Mouse (Mus musculus): ENCODE measurements around the gene Slc6a9. TPM values are rescaled to one million over a fixed set of nuclear protein-coding genes. Genes with fewer than 3 reads are reported as not detected.

Slc6a9 gene
- 10 to 100 TPM; 32.2 to 33.2 TPM for total RNA-seq (2021)
- long read RNA-seq, experiment 1, transcript Slc6a9-201 (14 exons, 3,479 nt), result major isoform, 12 of 26 reads
- long read RNA-seq, experiment 1, partial matches to known transcripts, result 0 of 26 reads
- long read RNA-seq, experiment 1, other reads (novel, unspliced or antisense), result 14 of 26 reads
- long read RNA-seq, experiment 2, transcript Slc6a9-201 (14 exons, 3,479 nt), result major isoform, 17 of 37 reads
- long read RNA-seq, experiment 2, partial matches to known transcripts, result 1 of 37 reads
- long read RNA-seq, experiment 2, other reads (novel, unspliced or antisense), result 19 of 37 reads

DNA sequence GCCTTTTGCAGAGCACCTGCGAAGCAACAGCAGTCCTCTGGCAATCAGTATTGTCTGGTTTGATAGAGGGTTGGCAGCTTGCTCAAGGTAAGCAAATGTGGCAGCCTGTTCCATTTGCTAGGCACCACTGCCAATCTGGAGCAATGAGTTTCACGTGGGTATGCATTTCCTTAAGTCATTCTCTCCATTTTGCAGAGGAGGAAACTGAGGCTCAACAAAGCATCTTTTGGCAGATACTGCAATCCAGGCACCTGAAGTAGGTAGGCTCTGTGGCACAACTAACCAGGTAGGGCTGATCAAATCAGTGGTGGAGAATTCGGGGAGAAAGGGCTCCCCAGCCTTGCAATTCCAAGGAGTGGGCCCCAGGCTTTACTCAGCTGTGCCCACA lies at the start of gene Slc6a9:
TSS of gene Slc6a9 (plus strand) at position 50 of the 388 bp plus-strand sequence.
- Histone ChIP-seq H3K27ac (peak within 1 kb of the TSS; percentile 95), H3K4me3 (peak within 1 kb of the TSS; percentile 77)
- no peak for DNase-seq (ENCODE audit: low spot score in 2 of 2)
- TF ChIP-seq CTCF (conservative IDR thresholded peaks at IDR 0.05), result peak; percentile 41; the same call in 1 of the 2 replicates

DNA sequence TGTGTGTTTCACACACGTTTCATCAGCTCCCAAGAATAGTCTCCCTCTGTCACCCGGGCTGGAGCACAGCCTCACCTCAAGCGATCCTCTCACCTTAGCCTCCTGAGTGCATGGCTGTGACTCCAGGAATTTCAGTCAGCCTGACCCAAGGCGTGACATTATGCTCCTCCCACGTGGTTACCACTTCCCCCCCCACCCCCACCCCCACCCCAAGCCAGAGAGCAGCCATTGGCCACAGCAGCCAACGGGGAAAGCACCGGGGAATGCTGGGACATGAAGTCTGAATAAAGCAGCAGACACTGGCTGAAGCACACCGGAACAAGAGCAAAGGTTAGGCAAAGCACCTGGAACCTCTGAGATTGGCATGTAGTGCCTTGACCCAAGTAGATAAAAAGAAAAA lies 47.3 kb upstream of the Slc6a9 start:
- Histone ChIP-seq H3K27ac (no peak overlapping the region), H3K4me3 (no peak overlapping the region)
- no peak for TF ChIP-seq CTCF (conservative IDR thresholded peaks at IDR 0.05)
- DNase-seq (ENCODE audit: low spot score in 2 of 2), result no peak

DNA sequence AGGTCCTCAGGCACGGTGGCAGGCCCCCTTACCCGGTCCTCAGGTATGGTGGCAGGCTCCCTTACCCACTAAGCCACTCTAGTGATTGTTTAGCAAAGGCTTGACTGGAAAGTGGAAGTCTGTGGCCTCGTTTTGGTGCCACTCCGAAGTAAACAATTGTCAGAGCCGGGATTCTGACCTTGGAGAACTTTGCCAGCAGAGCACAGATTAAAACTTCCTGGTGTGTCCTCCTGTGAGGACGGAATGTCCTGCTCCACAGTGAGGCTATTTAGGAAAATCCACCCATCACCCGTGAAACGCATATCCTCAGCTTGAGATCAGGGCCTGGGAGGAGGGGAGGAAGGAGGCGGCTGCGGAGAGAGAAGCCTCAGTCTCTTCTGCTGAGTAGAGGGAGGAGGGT lies 46.0 kb upstream of the Slc6a9 start:
- Histone ChIP-seq H3K27ac (no peak overlapping the region), H3K4me3 (no peak overlapping the region)
- no peak for TF ChIP-seq CTCF (conservative IDR thresholded peaks at IDR 0.05)
- no peak for DNase-seq (ENCODE audit: low spot score in 2 of 2)

DNA sequence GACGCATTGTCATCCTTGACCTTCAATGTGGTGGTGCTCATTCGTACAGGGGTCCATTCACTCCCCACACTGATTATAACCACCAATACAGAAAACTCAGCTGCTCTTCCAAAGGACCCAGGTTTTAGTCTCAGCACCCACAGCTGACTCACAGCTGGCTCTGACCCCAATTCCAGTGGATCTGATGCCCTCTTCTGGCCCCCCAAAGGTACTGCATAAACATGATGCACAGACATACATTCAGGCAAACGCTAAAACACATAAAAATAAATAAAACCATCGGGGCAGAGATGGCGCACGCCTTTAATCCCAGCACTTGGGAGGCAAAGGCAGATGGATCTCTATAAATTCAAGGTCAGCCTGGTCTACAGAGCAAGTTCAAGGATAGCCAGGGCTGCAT lies 34.4 kb upstream of the Slc6a9 start:
- peak; percentile 30; the same call in 1 of the 2 replicates for TF ChIP-seq CTCF (conservative IDR thresholded peaks at IDR 0.05)
- H3K4me3 ChIP-seq, result no peak overlapping the region
- no peak overlapping the region for H3K27ac ChIP-seq
- DNase-seq (ENCODE audit: low spot score in 2 of 2), result no peak

DNA sequence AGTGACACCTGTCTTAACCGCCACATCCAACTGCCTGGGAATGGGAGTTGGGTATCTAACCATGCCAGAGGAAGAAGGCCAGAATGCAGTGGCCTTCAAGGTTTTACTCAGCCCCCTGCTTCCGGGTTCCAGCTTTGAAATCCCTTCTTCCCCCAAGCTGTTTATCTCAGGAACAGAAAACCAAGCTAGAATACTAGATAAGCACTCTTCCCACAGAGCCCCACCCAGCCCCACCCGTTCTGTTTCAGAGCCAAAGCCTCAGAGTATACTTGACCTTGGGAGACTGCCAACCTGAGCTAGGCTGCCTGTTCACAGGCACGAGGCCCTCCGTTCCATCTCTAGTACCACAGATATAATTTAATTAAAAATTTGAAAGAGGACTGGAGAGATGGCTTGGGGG lies 27.3 kb upstream of the Slc6a9 start:
- DNase-seq (ENCODE audit: low spot score in 2 of 2), result no peak
- no peak overlapping the region for H3K4me3 ChIP-seq
- no peak for TF ChIP-seq CTCF (conservative IDR thresholded peaks at IDR 0.05)
- no peak overlapping the region for H3K27ac ChIP-seq

DNA sequence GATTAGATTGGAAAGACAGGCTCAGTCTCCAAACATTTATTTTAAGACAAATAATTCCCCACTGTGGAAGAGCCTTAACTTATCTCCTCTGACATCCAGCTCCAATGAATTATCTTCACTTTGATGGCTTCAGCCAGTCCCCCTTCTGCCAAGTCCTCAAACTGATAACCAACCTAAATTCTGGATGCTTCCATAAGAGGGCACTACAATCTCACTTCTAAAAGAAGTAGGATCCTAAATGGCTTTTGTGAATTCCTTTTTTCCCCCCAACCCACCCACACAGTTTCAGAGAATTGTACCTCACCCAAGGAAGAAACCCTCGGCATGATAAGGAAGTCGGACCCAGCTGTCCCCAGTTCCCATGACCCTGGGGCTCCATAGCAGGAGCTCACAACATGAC lies 23.4 kb upstream of the Slc6a9 start:
- peak; percentile 74 for TF ChIP-seq CTCF (conservative IDR thresholded peaks at IDR 0.05)
- no peak overlapping the region for H3K27ac ChIP-seq
- peak; percentile 10 to 19 for DNase-seq (ENCODE audit: low spot score in 2 of 2)

DNA sequence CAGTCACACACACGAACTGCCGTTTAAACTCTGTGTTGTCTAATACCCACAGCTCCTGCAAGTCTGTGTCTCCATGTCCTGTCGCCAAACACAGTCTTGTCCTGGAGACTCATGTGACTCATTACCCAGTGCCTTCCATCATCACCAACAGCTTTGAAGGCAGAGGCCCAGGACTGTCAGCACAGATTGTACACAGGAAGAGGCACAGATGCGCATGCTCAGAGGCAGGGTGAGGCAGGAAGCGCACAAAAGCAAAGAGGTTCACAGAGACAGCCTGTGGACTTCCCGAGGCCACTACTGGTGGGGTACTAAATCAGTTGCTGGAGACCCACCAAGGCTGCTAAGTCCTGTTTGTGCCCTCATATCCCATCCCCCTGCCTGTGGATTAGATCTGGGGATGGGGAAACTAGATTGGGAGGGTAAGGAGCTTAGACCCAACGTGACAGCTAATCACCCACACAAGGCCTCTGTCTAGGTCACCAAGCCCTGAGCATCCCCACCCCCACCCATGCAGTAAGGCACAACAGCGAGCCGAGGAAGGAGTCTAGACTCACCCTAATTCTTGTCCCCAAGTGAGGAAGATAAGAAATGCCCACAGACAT lies 20.6 kb upstream of the Slc6a9 start:
- no peak for DNase-seq (ENCODE audit: low spot score in 2 of 2)
- Histone ChIP-seq H3K27ac (no peak overlapping the region), H3K4me3 (no peak overlapping the region)
- no peak for TF ChIP-seq CTCF (conservative IDR thresholded peaks at IDR 0.05)

More for the DNA sequence above, 23.4 kb upstream of the Slc6a9 start:
- no peak overlapping the region for H3K4me3 ChIP-seq

DNA sequence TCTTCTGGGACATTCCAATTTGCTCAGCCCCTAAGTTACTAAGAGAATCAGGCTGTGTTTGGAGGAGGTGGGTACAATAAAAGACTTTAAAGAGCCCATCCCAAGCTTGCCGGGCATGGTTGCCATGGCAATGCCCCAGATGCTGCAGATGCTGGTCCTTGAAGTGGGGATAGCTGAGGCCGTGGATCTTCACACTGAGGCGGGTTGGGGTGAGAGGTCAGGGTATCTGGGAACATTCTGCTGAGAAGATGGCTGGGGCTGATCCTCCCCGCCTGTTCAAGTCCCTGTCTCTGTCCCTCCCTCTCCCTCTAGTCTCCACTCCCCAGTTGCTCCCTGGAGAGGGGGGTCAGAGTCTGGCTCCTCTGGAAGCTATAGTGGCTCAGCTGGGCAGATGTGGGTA lies 20.0 kb upstream of the Slc6a9 start:
- no peak overlapping the region for H3K4me3 ChIP-seq
- no peak for TF ChIP-seq CTCF (conservative IDR thresholded peaks at IDR 0.05)
- DNase-seq (ENCODE audit: low spot score in 2 of 2), result no peak
- no peak overlapping the region for H3K27ac ChIP-seq

DNA sequence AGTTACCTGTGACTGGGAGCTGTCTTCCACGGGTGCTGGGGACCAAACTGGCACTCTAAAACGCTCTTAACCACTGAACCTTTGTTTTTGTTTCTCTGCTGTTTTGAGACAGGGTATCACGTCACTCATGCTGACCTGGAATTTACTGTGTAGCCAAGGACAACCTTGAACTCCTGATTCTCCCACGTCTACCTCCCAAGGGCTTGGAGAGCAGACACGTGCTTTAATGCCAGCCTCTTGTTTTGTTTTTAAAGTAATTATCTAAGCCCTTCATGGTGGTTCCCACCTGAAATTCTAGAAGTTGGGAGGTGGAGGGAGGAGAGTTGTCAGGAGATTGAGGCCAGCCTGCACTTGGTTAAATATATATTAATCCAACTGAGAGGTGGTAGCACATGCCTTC lies 17.5 kb upstream of the Slc6a9 start:
- Histone ChIP-seq H3K27ac (no peak overlapping the region), H3K4me3 (no peak overlapping the region)
- no peak for DNase-seq (ENCODE audit: low spot score in 2 of 2)
- no peak for TF ChIP-seq CTCF (conservative IDR thresholded peaks at IDR 0.05)

DNA sequence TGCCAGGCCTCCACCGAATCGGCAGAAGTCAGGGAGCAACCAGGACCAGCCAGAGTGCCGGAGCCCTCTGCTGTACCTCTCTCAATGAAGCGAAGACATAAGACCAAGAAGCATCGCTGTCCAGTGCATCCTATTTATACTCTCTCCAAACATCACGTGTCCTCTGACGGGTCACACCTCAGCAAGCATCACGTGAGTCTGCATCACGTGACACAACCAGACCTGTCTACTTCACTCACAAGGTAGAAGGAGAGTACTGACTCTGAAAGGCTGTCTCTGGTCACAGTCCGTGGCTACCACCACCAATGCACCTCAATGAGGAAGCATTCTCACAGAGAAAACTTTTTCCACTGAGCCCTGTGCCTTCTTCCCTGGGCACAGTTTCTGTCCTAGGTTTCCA lies 16.3 kb upstream of the Slc6a9 start:
- Histone ChIP-seq H3K4me3 (no peak overlapping the region), H3K27ac (no peak overlapping the region)
- no peak for TF ChIP-seq CTCF (conservative IDR thresholded peaks at IDR 0.05)
- DNase-seq (ENCODE audit: low spot score in 2 of 2), result no peak

DNA sequence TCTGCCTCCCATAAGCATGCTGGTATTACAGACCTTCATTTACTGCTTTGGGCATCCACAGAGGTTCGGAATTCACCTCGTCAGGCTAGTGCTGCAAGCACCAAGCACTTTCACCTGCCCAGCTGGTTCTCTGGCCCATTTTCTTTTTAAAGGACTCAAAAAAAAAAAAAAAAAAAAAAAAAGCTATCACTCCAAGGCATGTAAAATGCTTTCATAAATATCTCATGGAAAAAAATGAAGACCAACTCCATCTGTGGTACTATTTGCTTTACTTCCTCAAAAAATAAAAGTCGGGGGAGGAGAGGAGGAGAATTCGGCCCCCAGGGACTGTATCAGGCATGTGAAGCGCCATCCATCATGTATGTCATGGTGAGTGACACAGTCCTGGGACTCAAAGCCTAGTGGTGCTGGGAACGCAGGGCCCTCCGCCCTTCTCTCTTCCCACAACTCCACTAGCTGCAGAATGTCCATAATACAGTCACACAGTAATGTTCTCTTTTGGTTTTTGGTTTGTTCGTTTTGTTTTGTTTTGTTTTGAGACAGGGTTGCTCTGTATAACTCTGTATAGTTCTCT lies 5.6 kb upstream of the Slc6a9 start:
- TF ChIP-seq CTCF (conservative IDR thresholded peaks at IDR 0.05), result no peak
- Histone ChIP-seq H3K4me3 (no peak overlapping the region), H3K27ac (no peak overlapping the region)
- DNase-seq (ENCODE audit: low spot score in 2 of 2), result no peak

DNA sequence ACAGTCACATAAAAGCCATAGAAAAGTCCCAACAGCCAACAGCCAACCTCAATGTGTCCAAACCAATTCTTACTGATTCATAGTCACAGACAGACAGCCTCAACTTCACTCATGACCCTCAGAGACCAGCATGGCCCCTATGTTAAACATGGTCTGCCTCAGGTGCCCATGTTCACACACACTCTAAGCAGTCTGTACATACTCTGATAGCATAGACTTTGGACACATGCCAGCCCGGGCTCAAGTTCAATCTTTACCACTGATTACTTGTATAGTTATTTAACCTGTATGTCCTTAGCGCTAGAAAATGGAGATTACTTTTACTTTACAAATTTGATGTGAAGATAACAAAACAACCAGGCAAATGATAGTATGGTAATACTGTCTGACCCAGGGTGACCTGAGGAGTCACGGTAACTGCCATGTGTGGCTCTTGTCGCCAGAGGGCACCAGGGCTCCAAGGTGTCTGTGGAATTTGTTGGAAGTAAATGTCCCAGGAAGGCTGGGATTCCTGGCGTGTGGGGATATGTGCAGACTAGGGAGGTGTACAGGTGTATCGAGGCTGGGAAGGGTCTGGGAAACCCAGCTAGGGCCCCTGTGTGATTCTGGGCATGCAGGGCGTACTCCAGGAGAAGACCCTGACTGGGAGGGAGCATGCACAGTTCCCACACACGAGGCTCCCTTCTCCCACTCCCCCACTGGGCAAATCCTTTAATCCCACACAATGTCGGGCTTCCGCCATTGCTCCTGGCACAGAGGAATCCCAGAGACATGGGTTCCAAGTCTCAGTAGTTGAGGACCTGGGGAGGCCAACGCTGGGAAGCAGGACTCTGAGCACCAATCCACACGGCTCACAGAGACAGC lies 4.8 kb upstream of the Slc6a9 start:
- TF ChIP-seq CTCF (conservative IDR thresholded peaks at IDR 0.05), result peak; percentile 94
- peak in 1 of 2 experiments; percentile 60 for DNase-seq (ENCODE audit: low spot score in 2 of 2)
- Histone ChIP-seq H3K27ac (no peak overlapping the region), H3K4me3 (no peak overlapping the region)

DNA sequence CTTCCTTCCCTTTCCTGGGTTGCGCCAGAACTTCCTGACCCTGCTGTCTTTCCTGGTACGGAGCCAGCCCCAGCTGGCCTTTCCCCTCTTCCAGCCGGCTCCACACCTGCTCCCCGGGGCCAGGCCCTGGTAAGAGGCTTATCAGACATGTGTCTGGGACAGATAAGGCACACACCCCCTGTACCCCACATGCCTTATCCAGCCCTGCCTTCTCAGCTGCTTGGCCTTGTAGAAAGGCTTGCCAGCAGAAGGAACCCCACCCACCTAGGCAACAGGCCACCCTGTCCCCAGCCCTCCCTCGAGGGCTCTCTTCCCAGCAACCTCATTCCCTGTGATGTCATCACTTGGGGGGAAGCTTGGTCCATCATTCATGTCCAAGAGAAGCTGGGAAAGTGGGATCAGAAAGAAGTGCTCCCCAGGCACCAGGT lies 4.2 kb upstream of the Slc6a9 start:
- H3K27ac ChIP-seq, result no peak overlapping the region
- TF ChIP-seq CTCF (conservative IDR thresholded peaks at IDR 0.05), result no peak
- DNase-seq (ENCODE audit: low spot score in 2 of 2), result no peak
- H3K4me3 ChIP-seq, result no peak overlapping the region
